Mouse (Mus musculus): ENCODE results near the gene Mrnip.

The Mrnip gene

GRCm38 (mm10) chr11:50236937-50237835 is 62.9 kb downstream of the Mrnip start:
- in situ Hi-C loops (cut with MboI; ENCODE audit: unreplicated experiment in 2 of 2), result loop anchor here in 1 of 2 experiments (25.0 kb wide), 1 partner anchor 600 kb away; the partner anchor contains the start of genes Zfp354c and Zfp879

GRCm38 (mm10) chr11:50238324-50238723 is 64.1 kb downstream of the Mrnip start, which contains the start of gene Ltc4s:
Gene Ltc4s, minus strand, starts transcription at chr11:50238616.
- in situ Hi-C loops (cut with MboI; ENCODE audit: unreplicated experiment in 2 of 2), result loop anchor here in 1 of 2 experiments (25.0 kb wide), 1 partner anchor 599 kb away; the partner anchor contains the start of genes Zfp354c and Zfp879

GRCm38 (mm10) chr11:50238821-50239791 is 64.9 kb downstream of the Mrnip start:
- in situ Hi-C loops (cut with MboI; ENCODE audit: unreplicated experiment in 2 of 2), result loop anchor here in 1 of 2 experiments (25.0 kb wide), 1 partner anchor 598 kb away; the partner anchor contains the start of genes Zfp354c and Zfp879

- in situ Hi-C loops (cut with MboI; ENCODE audit: unreplicated experiment in 2 of 2), result loop anchor here in 1 of 2 experiments (25.0 kb wide), 1 partner anchor 597 kb away; the partner anchor contains the start of genes Zfp354c and Zfp879
Measured at GRCm38 (mm10) chr11:50240235-50240911, 66.1 kb downstream of the Mrnip start.

- in situ Hi-C loops (cut with MboI; ENCODE audit: unreplicated experiment in 2 of 2), result loop anchor here in 1 of 2 experiments (25.0 kb wide), 1 partner anchor 593 kb away; the partner anchor contains the start of genes Zfp354c and Zfp879
Measured at GRCm38 (mm10) chr11:50243926-50244325, 69.7 kb downstream of the Mrnip start.

- in situ Hi-C loops (cut with MboI; ENCODE audit: unreplicated experiment in 2 of 2), result loop anchor here in 1 of 2 experiments (25.0 kb wide), 1 partner anchor 592 kb away; the partner anchor contains the start of genes Zfp354c and Zfp879
Measured at GRCm38 (mm10) chr11:50245269-50245668, 71.0 kb downstream of the Mrnip start.

- in situ Hi-C loops (cut with MboI; ENCODE audit: unreplicated experiment in 2 of 2), result loop anchor here in 1 of 2 experiments (25.0 kb wide), 1 partner anchor 589 kb away; the partner anchor contains the start of genes Zfp354c and Zfp879
Measured at GRCm38 (mm10) chr11:50248473-50249171, 74.4 kb downstream of the Mrnip start.

Measured in v-Abl transformed pro-B cells (cell line).